Mouse (Mus musculus): ENCODE data around the gene Tcirg1. TPM values are rescaled to one million over a fixed set of nuclear protein-coding genes. Genes with fewer than 3 reads are reported as not detected.

Gene Tcirg1
- total RNA-seq, 2 experiments from 2014 or later, result 25.9 to 34.5 TPM

GRCm38 (mm10) chr19:3902966-3903365 lies 4.0 kb downstream of the Tcirg1 start:
- no peak for DNase-seq (ENCODE audit: low spot score in 2 of 2)

- no peak for DNase-seq (ENCODE audit: low spot score in 2 of 2)
Measured at GRCm38 (mm10) chr19:3899618-3900017, 7.3 kb downstream of the Tcirg1 start.

- DNase-seq (ENCODE audit: low spot score in 2 of 2), result no peak
Measured at GRCm38 (mm10) chr19:3898952-3899351, 8.0 kb downstream of the Tcirg1 start.

- no peak for DNase-seq (ENCODE audit: low spot score in 2 of 2)
Measured at GRCm38 (mm10) chr19:3897557-3897956, 9.4 kb downstream of the Tcirg1 start.

- DNase-seq (ENCODE audit: low spot score in 2 of 2), result no peak
Measured at GRCm38 (mm10) chr19:3896208-3896607, 10.7 kb downstream of the Tcirg1 start.

- no peak for DNase-seq (ENCODE audit: low spot score in 2 of 2)
Measured at GRCm38 (mm10) chr19:3895171-3895631, 11.7 kb downstream of the Tcirg1 start.

- no peak for DNase-seq (ENCODE audit: low spot score in 2 of 2)
Measured at GRCm38 (mm10) chr19:3894294-3894693, 12.6 kb downstream of the Tcirg1 start.

GRCm38 (mm10) chr19:3893545-3894116 lies 13.3 kb downstream of the Tcirg1 start:
- DNase-seq (ENCODE audit: low spot score in 2 of 2), result no peak

- DNase-seq (ENCODE audit: low spot score in 2 of 2), result no peak
Measured at GRCm38 (mm10) chr19:3890181-3890580, 16.8 kb downstream of the Tcirg1 start.

- DNase-seq (ENCODE audit: low spot score in 2 of 2), result no peak
Measured at GRCm38 (mm10) chr19:3889096-3889495, 17.8 kb downstream of the Tcirg1 start.

GRCm38 (mm10) chr19:3884325-3884990 lies 22.5 kb downstream of the Tcirg1 start:
- DNase-seq (ENCODE audit: low spot score in 2 of 2), result no peak

- DNase-seq (ENCODE audit: low spot score in 2 of 2), result no peak
Measured at GRCm38 (mm10) chr19:3882214-3882613, 24.7 kb downstream of the Tcirg1 start.

- DNase-seq (ENCODE audit: low spot score in 2 of 2), result no peak
Measured at GRCm38 (mm10) chr19:3880054-3880848, 26.7 kb downstream of the Tcirg1 start.

GRCm38 (mm10) chr19:3875045-3875444 lies 31.9 kb downstream of the Tcirg1 start:
- DNase-seq (ENCODE audit: low spot score in 2 of 2), result no peak

- DNase-seq (ENCODE audit: low spot score in 2 of 2), result peak in 1 of 2 experiments; percentile 24
Measured at GRCm38 (mm10) chr19:3872373-3872772, 34.6 kb downstream of the Tcirg1 start.

- no peak for DNase-seq (ENCODE audit: low spot score in 2 of 2)
Measured at GRCm38 (mm10) chr19:3871468-3871867, 35.5 kb downstream of the Tcirg1 start.

GRCm38 (mm10) chr19:3868290-3868689 lies 38.6 kb downstream of the Tcirg1 start:
- no peak for DNase-seq (ENCODE audit: low spot score in 2 of 2)

GRCm38 (mm10) chr19:3864960-3865359 lies 42.0 kb downstream of the Tcirg1 start:
- DNase-seq (ENCODE audit: low spot score in 2 of 2), result no peak

GRCm38 (mm10) chr19:3862713-3863112 lies 44.2 kb downstream of the Tcirg1 start:
- no peak for DNase-seq (ENCODE audit: low spot score in 2 of 2)

GRCm38 (mm10) chr19:3857220-3857619 lies 49.7 kb downstream of the Tcirg1 start:
- DNase-seq (ENCODE audit: low spot score in 2 of 2), result no peak

- DNase-seq (ENCODE audit: low spot score in 2 of 2), result no peak
Measured at GRCm38 (mm10) chr19:3855601-3856000, 51.3 kb downstream of the Tcirg1 start.

GRCm38 (mm10) chr19:3855091-3855490 lies 51.8 kb downstream of the Tcirg1 start:
- DNase-seq (ENCODE audit: low spot score in 2 of 2), result no peak
